Mouse (Mus musculus) ES-Bruce4 (cell line): Measurements from ENCODE around the gene Anks1b.

ENCODE experiments used
- CTCF ChIP-seq: IDR thresholded peaks from one replicate; pipeline ENCODE4 v1.8.1; 2011; ENCODE audit warnings: low read depth, low read length
- EP300 ChIP-seq: IDR thresholded peaks from 2 replicates; pipeline ENCODE4 v1.6.1; 2011; ENCODE audit warnings: low read depth, low read length; ENCODE audit not compliant: insufficient read depth
- POLR2A ChIP-seq: IDR thresholded peaks from one replicate; pipeline ENCODE4 v1.8.1; 2011; ENCODE audit warnings: low read length; ENCODE audit not compliant: insufficient read depth

DNA sequence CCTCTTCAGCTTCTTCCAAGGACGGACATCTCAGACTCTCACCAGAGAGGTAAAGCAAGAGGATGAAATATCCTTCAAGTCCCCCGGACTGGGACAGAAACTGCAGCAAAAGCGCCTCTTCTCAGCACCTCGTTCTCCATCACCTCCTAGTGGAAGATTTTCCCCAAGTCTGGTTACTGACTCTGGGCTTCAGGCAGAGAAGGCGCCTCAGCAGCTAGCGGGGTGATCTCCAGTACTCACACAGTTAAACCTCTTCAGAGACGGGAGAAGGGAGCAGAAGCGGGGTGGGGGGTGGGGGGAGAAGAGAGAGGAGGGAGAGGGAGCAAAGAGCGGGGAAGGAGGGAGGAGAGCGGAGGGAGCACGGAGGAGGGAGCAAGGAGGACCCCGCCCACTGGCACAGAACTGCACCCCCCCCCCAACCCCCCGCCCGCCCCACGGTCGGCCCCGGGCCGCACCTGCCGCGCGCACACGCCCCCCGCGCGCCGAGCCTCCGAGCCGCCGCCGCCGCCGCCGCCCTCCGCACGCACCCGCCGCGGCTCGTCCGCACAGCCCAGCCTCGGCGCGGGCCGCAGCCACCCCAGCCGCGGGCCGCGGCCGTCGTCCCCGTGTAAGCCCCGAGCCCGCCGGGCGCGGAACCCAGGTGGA lies 686 bp upstream of the Anks1b start:
- no peak for TF ChIP-seq EP300
- TF ChIP-seq CTCF, result no peak
- no peak for TF ChIP-seq POLR2A
